Mouse (Mus musculus) thymus, adult 2 months (tissue): Measurements from ENCODE around the gene Stx4a.

Source experiments
- CTCF ChIP-seq: fragments of 200-500 bp; IDR thresholded peaks from 2 replicates; pipeline ENCODE4 v1.5.1; 2012; ENCODE audit warnings: mild to moderate bottlenecking, control low read depth, low read length, moderate library complexity, borderline replicate concordance; ENCODE audit not compliant: control insufficient read depth, poor library complexity, insufficient read depth; ENCODE audit errors: extremely low read depth
- POLR2A ChIP-seq: fragments of 200-500 bp; IDR thresholded peaks from 2 replicates; pipeline ENCODE4 v1.6.1; 2012; ENCODE audit warnings: mild to moderate bottlenecking, low read length, control low read depth, moderate library complexity; ENCODE audit not compliant: control insufficient read depth, poor library complexity, insufficient read depth; ENCODE audit errors: extremely low read depth

GRCm38 (mm10) chr7:127887781-127888180, 63.7 kb downstream of the Stx4a start:
- TF ChIP-seq CTCF: no peak
- TF ChIP-seq POLR2A: no peak
